Mouse (Mus musculus): Measurements from ENCODE around the gene Clk2. TPM values are rescaled to one million over a fixed set of nuclear protein-coding genes. Genes with fewer than 3 reads are reported as not detected.
"Not testable (repeated sequence)": the region's sequence is repeated elsewhere in the genome, so short reads cannot be mapped to it uniquely, and the experiment has no call there.

The Clk2 gene
- total RNA-seq, 2 experiments from 2014 or later = 41.1 to 52.8 TPM

DNA sequence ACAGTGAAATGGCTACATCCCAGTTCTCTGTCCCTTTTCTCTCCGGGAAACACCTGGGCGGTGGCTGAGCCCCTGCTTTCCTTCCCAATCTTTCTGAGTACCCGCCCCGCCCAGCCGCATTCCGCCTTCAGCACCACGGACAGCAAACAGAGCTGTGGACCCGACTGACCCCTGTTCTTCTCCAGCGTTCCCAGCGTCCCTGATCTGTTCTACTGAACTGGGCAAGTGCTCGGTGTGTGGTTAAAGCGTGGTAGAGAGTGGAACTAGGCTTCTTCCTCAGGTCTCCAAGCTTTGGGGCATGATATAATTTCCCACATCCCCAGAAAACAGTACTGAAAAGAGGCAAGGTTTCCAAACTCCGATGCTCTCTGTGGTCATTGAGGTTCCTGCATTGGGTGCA is 5.4 kb upstream of the Clk2 start:
- ATAC-seq (replicated peaks; ENCODE audit: low FRiP score, poor library complexity, severe bottlenecking) = 0 out of 2 replicates have a peak, but pooled peaks have one; percentile 20

DNA sequence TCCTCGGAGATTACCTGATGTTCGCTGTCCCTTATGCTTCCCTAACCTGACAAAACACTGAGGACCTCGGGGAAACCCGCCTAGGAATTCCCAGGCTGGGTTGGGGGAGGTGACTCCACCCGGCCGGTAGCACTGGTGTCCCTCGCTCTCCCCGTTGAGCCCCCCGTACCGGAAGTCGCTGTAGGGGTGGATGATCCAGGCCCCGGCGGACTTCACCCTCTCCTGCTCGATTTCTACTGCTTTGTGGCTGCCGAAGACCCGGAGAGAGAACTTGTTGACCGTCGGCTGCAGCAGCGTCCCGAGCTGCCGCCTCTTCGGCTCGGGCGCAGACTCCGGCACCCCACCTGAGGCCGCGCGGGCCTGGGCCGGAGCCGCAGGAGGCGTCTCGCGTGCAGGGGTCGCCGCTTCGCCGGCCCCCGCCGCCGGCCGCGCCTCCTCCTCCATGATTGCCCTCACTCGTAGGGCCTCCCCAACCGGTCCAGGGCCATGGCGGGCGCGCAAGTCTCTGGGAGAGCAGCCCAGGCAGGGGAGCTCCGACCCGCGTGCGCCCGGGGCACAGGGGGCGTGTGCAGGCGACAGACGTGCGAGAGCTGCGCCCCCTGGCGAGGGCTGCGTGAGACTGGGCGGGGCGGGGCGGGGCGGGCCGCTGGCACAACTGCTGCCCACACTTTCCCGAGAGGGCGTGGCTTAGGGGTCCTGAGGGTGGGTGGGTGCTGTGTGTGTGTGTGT is 4.8 kb upstream of the Clk2 start, which contains the start of gene Hcn3:
TSS of gene Hcn3 (minus strand) at position 581 of the 729 bp plus-strand sequence.
- no peak for ATAC-seq (replicated peaks; ENCODE audit: low FRiP score, poor library complexity, severe bottlenecking)

- ATAC-seq (replicated peaks; ENCODE audit: low FRiP score, poor library complexity, severe bottlenecking) = not testable (repeated sequence)
Measured at GRCm38 (mm10) chr3:89161207-89161606, 3.4 kb upstream of the Clk2 start.

- ATAC-seq (replicated peaks; ENCODE audit: low FRiP score, poor library complexity, severe bottlenecking) = no peak
Measured at GRCm38 (mm10) chr3:89161786-89162185, 2.8 kb upstream of the Clk2 start.

DNA sequence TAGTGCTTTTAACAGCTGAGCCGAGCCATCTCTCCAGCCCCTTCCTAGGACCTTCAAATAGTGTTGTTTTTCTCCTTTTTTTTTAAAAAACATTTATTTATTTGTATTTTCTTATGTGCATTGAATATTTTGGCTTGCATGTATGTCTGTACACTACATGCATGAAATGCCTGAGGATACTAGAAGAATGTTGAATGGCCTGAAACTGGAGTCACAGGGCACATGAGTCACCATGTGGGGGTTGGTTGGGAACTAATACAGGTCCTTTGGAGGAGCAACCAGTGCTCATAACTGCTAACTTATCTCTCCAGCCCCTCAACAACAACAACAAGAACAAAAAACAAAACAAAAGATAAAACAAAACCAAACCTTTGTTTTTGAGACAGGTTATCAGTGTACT is 1.5 kb upstream of the Clk2 start:
- no peak for ATAC-seq (replicated peaks; ENCODE audit: low FRiP score, poor library complexity, severe bottlenecking)

GRCm38 (mm10) chr3:89163643-89164245 is 851 bp upstream of the Clk2 start:
- ATAC-seq (replicated peaks; ENCODE audit: low FRiP score, poor library complexity, severe bottlenecking) = no peak

DNA sequence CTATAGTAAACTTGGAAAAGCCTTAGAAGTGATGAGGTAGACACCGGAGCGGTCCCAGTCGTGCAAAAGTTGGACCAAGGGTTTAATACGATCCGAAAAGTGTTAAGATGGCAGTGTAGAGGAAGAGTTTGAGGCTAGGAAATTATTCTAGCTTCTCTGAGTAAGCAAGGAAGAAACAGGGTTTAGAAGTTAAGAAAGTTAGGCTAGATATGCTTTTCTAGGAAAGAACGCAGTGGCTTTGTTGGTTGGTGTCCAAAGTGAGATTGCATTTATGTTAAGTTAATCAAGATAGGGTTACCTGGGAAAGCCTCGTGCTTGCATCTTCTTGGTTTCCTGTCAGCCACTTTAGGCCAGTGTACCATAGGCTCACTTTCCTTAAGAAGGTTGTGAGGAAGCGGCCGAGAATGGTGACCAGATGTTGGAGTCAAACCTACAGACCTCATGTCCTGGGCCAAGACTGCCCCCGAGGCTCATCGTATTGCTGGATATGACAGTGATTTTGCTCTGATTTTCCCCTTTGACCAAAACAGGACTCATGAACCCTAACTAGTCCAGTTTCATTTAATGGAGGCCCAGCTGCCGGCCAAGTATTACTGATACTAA is 774 bp downstream of the Clk2 start:
- ATAC-seq (replicated peaks; ENCODE audit: low FRiP score, poor library complexity, severe bottlenecking) = no peak

GRCm38 (mm10) chr3:89166945-89167344 is 2.4 kb downstream of the Clk2 start:
- ATAC-seq (replicated peaks; ENCODE audit: low FRiP score, poor library complexity, severe bottlenecking) = no peak

DNA sequence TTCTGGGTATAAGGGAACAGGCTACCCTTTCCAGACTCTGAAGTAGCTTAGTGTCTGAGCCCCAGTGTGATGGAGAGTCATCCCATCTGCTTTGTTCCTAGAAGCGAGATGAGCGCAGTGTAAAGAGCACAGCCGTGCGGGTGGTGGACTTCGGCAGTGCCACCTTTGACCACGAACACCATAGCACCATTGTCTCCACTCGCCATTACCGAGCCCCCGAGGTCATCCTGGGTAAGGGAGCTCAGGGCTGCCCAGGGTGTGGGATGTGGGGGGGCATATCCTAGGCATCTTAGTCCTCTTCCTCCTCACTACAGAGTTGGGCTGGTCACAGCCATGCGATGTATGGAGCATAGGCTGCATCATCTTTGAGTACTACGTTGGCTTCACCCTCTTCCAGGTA is 10.2 kb downstream of the Clk2 start:
- ATAC-seq (replicated peaks; ENCODE audit: low FRiP score, poor library complexity, severe bottlenecking) = no peak

DNA sequence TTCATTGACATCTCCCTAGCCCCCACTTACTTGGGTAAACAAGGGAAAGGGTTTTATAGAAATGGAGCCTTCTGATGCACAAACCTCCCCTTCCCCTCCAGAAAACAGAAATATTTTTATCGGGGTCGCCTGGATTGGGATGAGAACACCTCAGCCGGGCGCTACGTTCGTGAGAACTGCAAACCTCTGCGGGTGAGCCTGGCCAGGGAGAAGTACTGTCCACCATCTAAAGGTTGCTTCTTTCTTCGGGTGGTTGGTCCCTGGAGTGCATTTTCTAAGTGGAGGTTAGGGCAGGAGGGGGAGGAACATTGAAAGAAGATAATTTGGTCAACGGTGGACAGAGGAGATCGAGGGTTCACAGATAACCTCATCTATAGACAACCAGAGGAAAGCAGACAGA is 10.9 kb downstream of the Clk2 start:
- ATAC-seq (replicated peaks; ENCODE audit: low FRiP score, poor library complexity, severe bottlenecking) = no peak

GRCm38 (mm10) chr3:89176421-89176820 is 11.8 kb downstream of the Clk2 start:
- ATAC-seq (replicated peaks; ENCODE audit: low FRiP score, poor library complexity, severe bottlenecking) = no peak

- ATAC-seq (replicated peaks; ENCODE audit: low FRiP score, poor library complexity, severe bottlenecking) = peak; percentile 93
Measured at GRCm38 (mm10) chr3:89177242-89178106, 12.9 kb downstream of the Clk2 start, which contains the start of gene Scamp3. Gene Scamp3 (plus strand): TSS chr3:89177473.

DNA sequence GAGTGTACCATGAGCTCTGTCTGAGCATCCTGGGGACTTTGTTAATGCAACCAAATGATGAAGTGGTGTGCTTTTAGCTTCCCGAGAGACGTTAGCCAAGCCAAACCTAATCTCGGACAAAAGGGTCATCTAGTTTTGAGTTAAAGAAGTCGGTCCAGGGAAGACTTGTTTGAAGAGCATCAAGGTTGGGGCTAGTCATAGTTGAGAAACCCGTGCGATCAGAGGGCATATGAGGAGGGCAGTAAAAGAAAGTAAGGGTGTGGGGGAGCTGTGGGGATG is 13.5 kb downstream of the Clk2 start:
- ATAC-seq (replicated peaks; ENCODE audit: low FRiP score, poor library complexity, severe bottlenecking) = no peak

GRCm38 (mm10) chr3:89179056-89179455 is 14.5 kb downstream of the Clk2 start:
- ATAC-seq (replicated peaks; ENCODE audit: low FRiP score, poor library complexity, severe bottlenecking) = no peak

- ATAC-seq (replicated peaks; ENCODE audit: low FRiP score, poor library complexity, severe bottlenecking) = no peak
Measured at GRCm38 (mm10) chr3:89181749-89182500, 17.3 kb downstream of the Clk2 start.

- no peak for ATAC-seq (replicated peaks; ENCODE audit: low FRiP score, poor library complexity, severe bottlenecking)
Measured at GRCm38 (mm10) chr3:89182531-89183057, 18.0 kb downstream of the Clk2 start.

GRCm38 (mm10) chr3:89183058-89183958 is 18.7 kb downstream of the Clk2 start, which contains the start of gene Fam189b:
Gene Fam189b (plus strand): TSS chr3:89183143.
- peak; percentile 90 for ATAC-seq (replicated peaks; ENCODE audit: low FRiP score, poor library complexity, severe bottlenecking)

DNA sequence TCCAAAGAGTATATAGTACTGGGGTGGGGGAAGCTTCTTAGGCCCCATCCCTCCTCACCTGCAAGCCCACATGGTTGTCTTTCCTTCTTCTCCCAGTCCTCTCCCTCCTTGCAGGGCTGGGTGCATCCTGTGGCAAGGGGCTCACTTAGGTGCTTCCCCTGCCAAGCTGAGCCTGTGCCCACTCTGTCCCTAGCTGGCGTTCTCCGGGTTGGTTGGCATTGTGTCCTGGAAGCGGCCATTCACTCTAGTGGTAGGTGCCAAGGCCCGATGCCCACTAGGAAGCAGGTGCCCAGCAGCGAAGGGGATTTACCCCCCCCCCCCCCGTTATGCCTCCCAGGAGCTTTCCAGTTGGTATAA is 19.3 kb downstream of the Clk2 start:
- no peak for ATAC-seq (replicated peaks; ENCODE audit: low FRiP score, poor library complexity, severe bottlenecking)

Measured in erythroid progenitor cell, adult 5-6 weeks (primary cell).